Mouse (Mus musculus): Measurements from ENCODE around the gene Tnmd. TPM values are rescaled to one million over a fixed set of nuclear protein-coding genes. Genes with fewer than 3 reads are reported as not detected.

Tnmd gene
- 2.8 and 5.0 TPM in 2 replicates for polyA plus RNA-seq (2015; fragmentation: Nextera tagmentation; extraction: Ambion mirVana)

DNA sequence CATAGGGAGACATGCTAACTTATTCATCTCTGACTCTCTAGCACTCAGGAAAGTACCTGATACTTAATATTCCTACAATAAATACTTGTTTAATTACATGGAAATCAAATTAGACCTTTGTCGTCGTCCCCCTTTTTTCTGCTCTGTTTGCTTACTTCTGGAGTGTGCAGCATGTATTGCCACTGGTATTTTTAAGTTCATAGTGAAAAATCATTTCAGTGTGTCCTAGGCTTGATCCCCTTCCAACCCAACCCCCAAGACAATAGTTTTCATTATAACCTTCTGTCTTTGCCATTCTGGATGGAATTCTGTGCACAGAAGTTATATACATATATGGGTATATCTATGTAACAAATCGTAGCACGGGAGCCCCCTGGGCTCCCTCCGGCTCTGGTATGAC is at the start of gene Tnmd:
Tnmd (plus strand) TSS at position 301 of the 400 bp plus-strand sequence.
- Histone ChIP-seq H3K36me3 (no peaks in the 10 kb centered on the region), H3K4me2 (no peak within 1 kb of the TSS), H3K27ac (replicated peaks) (no peak within 1 kb of the TSS), H3K9ac (no peak within 1 kb of the TSS), H3K4me3 (no peak within 1 kb of the TSS), H3K9me3 (no peaks in the 10 kb centered on the region), H3K27me3 (no peaks in the 10 kb centered on the region; the same call in 1 of the 2 replicates), H3K4me1 (replicated peaks) (no peaks in the 10 kb centered on the region)
- no peak for ATAC-seq (ENCODE audit: low read depth)
- WGBS, result 82% methylated on average over 5 of the region's 5 CpGs

DNA sequence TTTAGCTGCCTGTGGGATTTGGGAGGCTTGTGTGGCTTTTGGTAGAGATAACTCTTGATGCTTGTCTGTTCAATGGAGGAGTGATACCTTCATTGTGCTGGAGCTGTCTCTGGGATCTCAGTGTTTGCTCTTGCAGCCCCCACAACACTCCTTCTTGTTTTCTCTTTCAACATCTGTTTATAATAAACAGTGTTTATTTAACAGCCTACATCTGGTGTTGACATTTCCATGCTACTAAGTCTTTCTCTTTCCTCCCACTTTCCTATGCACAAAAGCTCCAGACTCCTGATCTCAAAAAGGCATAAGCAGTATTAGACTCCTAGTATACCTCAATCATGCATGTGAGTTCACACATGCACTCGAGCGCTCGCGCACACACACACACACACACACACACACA is 2.9 kb downstream of the Tnmd start:
- Histone ChIP-seq H3K27me3 (no peaks in the 10 kb centered on the region; the same call in 1 of the 2 replicates), H3K27ac (replicated peaks) (no peak overlapping the region), H3K4me2 (no peak overlapping the region), H3K4me3 (no peak overlapping the region), H3K9me3 (no peaks in the 10 kb centered on the region), H3K4me1 (replicated peaks) (no peaks in the 10 kb centered on the region), H3K9ac (no peak overlapping the region), H3K36me3 (no peaks in the 10 kb centered on the region)
- no peak for ATAC-seq (ENCODE audit: low read depth)
- WGBS, result 91% methylated on average over 4 of the region's 4 CpGs

DNA sequence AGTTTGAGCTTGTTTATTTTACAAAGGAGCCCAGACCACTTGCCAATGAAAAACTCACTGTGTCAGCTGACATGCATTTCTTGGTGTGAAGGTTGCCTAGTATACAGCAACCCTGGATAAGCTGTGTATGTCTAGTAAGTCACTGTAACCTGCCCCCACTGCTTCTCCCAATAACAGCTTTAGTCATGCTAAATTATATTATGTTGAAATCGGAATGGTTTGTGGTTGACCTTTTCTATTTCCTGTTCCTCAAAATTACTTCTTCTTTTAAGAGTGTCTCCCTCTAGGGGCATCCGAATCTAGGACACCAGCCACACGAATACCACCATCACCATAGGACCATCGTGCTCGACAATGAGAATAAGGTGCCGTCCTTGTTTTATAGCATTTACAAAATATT is 19.0 kb downstream of the Tnmd start:
- no peak overlapping the region for H3K4me2 ChIP-seq
- H3K9me3 ChIP-seq, result no peaks in the 10 kb centered on the region
- ATAC-seq (ENCODE audit: low read depth), result no peak
- H3K36me3 ChIP-seq, result no peaks in the 10 kb centered on the region
- H3K9ac ChIP-seq, result no peak overlapping the region
- H3K27me3 ChIP-seq, result no peaks in the 10 kb centered on the region
- WGBS, result 90% methylated on average over 6 of the region's 6 CpGs
- H3K27ac ChIP-seq (replicated peaks), result no peak overlapping the region
- H3K4me1 ChIP-seq (replicated peaks), result no peaks in the 10 kb centered on the region
- no peak overlapping the region for H3K4me3 ChIP-seq

DNA sequence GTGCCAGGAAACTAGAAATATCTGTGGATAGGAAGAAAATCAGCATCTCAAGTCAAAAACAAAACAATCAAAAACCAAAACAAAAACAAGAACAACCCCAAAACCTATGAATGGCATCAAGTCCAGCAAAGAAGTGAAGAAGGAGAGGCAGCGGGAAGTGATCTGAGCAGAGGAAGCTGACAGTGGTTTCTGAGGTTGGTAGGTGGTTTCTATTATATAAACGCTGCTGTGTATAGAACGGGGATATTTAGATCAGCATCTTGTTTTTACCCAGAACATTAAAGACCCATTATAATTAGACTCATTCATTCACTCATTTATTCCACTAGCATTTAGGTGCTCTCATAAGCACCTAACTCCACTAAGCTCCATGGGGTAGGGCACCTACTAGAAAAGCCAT is 36.5 kb downstream of the Tnmd start:
- WGBS, result 92% methylated on average over 3 of the region's 3 CpGs
- no peaks in the 10 kb centered on the region for H3K4me1 ChIP-seq (replicated peaks)
- H3K4me3 ChIP-seq, result no peak overlapping the region
- H3K4me2 ChIP-seq, result no peak overlapping the region
- no peaks in the 10 kb centered on the region for H3K9me3 ChIP-seq
- H3K27me3 ChIP-seq, result no peaks in the 10 kb centered on the region
- H3K36me3 ChIP-seq, result peaks cover 15% of the 10 kb centered on the region; the same call in 1 of the 2 replicates
- H3K9ac ChIP-seq, result no peak overlapping the region
- H3K27ac ChIP-seq (replicated peaks), result no peak overlapping the region
- no peak for ATAC-seq (ENCODE audit: low read depth)

DNA sequence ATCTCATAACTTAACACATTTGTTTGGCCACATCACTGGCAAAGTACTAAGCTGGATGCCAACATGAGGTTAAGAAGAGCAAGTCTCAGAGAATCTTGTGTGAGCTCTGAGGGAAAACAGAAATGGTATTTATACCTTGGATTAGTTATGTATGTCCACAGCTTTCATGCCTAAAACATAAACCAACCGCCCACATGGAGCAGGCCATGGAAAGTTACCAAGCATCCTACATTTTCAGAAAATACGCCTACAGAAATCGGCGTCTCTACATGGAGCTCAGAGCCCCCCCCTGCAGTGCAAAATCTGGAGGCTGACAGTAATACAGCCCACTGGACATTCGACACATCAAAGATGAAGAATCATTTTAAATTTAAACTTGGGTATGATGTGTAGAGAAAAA is 37.3 kb downstream of the Tnmd start:
- Histone ChIP-seq H3K4me1 (replicated peaks) (no peaks in the 10 kb centered on the region), H3K27ac (replicated peaks) (no peak overlapping the region), H3K4me3 (no peak overlapping the region), H3K4me2 (no peak overlapping the region), H3K9ac (no peak overlapping the region), H3K27me3 (no peaks in the 10 kb centered on the region), H3K36me3 (peaks cover 15% of the 10 kb centered on the region; the same call in 1 of the 2 replicates), H3K9me3 (no peaks in the 10 kb centered on the region)
- ATAC-seq (ENCODE audit: low read depth), result no peak
- WGBS, result 91% methylated on average over 5 of the region's 5 CpGs

DNA sequence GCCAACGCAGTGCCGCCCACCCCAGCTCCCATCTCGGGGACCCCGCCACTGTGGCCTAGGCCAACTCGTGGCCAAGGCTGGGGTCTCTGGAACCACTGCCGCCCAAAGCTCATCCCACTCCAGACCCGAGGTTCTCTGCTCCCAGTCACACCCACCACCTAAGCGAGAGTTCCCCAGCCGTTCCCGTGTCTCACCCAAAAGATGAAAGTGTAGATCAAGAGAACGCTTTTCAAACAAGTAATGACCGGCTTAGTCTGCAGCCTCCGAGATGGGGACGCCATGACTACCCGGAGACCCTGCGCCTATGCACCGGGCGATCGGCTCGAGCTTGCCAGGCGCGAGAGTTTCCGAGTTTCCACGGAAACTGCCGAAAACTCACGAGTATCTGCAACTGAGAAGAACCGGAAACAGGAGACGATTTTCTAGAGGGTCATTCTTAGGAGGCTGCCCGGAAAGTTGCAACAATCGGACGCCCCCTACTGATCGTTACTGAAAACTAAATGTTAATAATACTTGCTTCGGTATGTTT is 47.3 kb downstream of the Tnmd start, which contains the start of gene Tspan6:
Tspan6 (minus strand) TSS at position 416 of the 529 bp plus-strand sequence.
- Histone ChIP-seq H3K36me3 (peaks cover 14% of the 10 kb centered on the region), H3K9me3 (no peaks in the 10 kb centered on the region), H3K27ac (replicated peaks) (peak within 1 kb of the TSS; percentile 76), H3K4me1 (replicated peaks) (no peaks in the 10 kb centered on the region; the same call in 1 of the 2 replicates), H3K9ac (peak within 1 kb of the TSS; percentile 82), H3K4me2 (peak within 1 kb of the TSS; percentile 57), H3K4me3 (peak within 1 kb of the TSS; percentile 56), H3K27me3 (no peaks in the 10 kb centered on the region)
- peak; percentile 98 for ATAC-seq (ENCODE audit: low read depth)
- 19% methylated on average over 33 of the region's 33 CpGs for WGBS

DNA sequence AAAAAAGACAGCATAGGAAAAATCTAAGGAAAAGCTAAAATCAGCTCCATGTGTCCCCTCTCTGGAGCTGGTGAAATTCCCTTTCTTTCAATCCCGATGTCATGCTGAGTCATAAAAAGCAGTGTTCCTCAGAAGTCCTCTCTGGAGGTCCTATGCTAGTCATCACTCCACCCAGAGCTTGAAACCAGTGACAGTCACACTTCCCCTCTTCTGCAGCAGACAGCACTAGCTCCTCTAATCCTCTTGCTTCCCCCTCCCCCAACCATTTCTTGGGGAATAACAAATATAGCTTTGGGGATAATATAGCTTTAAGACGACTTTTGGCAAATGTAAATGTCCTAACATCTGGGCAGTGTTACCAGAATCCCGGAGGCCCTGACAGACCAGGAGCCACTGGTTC is 57.5 kb downstream of the Tnmd start, which contains the start of gene Srpx2:
Srpx2 (plus strand) TSS at position 166 of the 400 bp plus-strand sequence.
- WGBS, result 45% methylated on average over 3 of the region's 3 CpGs
- Histone ChIP-seq H3K27ac (replicated peaks) (no peak within 1 kb of the TSS), H3K4me2 (no peak within 1 kb of the TSS)

DNA sequence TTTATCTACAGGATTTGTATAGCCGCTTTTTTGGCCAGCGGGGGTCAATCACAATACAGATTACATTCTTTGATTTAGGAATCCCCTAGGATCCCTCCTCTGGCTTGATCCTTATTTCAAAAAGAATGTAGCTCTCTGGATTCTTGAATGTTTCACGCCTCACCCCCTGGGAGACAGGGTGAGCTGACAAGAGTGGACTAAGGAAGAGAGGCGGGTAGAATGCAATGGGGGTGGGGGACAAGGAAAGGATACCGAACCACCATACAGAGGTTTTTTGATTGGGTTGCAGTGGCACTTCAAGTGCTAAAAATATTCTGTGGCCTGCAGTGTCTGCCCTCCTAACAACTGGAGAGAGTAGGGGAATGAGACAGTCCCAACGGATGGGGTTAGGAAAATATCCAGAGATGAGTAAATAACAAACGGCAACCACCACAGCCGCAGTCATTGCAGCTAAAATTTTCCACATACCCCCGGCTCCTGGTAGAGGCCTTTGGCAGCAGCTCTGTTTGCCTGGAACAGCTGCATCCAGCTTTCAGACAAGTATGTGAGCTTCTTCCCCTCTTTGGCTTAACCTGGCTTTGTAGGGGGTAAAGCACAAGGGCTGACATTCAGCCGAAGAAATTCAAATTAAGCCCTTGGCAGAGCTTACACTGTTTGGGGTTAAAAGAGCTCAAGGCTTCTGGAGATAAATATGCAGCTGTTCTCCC is 60.8 kb downstream of the Tnmd start:
- no peak overlapping the region for H3K9ac ChIP-seq
- H3K27me3 ChIP-seq, result peaks cover 9% of the 10 kb centered on the region
- no peak for ATAC-seq (ENCODE audit: low read depth)
- H3K9me3 ChIP-seq, result no peaks in the 10 kb centered on the region
- H3K27ac ChIP-seq (replicated peaks), result no peak overlapping the region
- 51% methylated on average over 10 of the region's 10 CpGs for WGBS
- H3K4me2 ChIP-seq, result no peak overlapping the region
- no peak overlapping the region for H3K4me3 ChIP-seq
- H3K36me3 ChIP-seq, result no peaks in the 10 kb centered on the region
- H3K4me1 ChIP-seq (replicated peaks), result no peaks in the 10 kb centered on the region

More for the DNA sequence above, 57.5 kb downstream of the Tnmd start, which contains the start of gene Srpx2:
- H3K36me3 ChIP-seq, result no peaks in the 10 kb centered on the region
- no peak within 1 kb of the TSS for H3K4me3 ChIP-seq
- ATAC-seq (ENCODE audit: low read depth), result no peak
- peaks cover 6% of the 10 kb centered on the region; the same call in 1 of the 2 replicates for H3K27me3 ChIP-seq
- H3K9me3 ChIP-seq, result no peaks in the 10 kb centered on the region
- H3K9ac ChIP-seq, result no peak within 1 kb of the TSS
- H3K4me1 ChIP-seq (replicated peaks), result no peaks in the 10 kb centered on the region

DNA sequence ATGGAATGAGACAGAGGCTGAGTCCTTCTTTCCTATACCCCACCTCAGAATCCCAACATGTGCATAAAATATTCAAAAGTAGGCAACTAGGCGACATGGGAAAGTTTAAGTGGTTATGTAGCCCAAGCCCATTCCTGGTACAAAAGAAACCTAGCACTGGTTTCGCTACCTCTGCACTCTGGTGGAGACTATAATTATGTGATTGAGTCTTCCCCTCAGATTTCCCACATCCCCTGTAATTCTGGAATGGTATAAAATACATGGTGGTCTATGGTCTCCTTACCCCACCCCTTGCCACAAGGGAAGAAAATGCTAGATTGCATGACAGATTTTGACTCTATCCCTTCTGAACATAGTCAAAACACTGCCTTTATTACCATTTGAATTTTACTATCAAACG is 62.2 kb downstream of the Tnmd start:
- Histone ChIP-seq H3K4me3 (no peak overlapping the region), H3K9ac (no peak overlapping the region), H3K27me3 (peaks cover 9% of the 10 kb centered on the region), H3K36me3 (no peaks in the 10 kb centered on the region), H3K4me2 (no peak overlapping the region), H3K9me3 (no peaks in the 10 kb centered on the region), H3K4me1 (replicated peaks) (no peaks in the 10 kb centered on the region), H3K27ac (replicated peaks) (no peak overlapping the region)
- no peak for ATAC-seq (ENCODE audit: low read depth)
- 83% methylated on average over 3 of the region's 3 CpGs for WGBS

DNA sequence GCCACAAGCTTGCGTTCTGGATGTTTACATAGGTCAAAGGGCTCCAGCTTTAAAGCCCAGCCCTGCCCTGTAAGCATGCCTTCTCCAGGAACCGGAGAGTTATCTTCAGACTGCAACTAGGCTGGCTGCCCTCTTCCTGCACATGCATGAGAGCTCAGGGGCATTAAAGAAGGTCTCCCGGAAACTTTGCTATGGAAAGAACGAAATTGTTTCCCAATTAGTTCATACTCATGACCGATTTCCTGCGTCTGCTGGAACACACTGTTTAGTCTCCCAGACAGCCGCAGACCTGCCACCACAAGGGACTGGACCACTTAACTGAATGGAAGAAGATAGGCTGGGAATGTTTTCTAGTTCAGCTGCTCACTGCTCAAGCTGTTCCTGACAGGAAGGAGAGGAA is 63.4 kb downstream of the Tnmd start:
- ATAC-seq (ENCODE audit: low read depth), result no peak

More for the DNA sequence above, 63.4 kb downstream of the Tnmd start:
- no peak overlapping the region for H3K9ac ChIP-seq
- WGBS, result 67% methylated on average over 7 of the region's 7 CpGs
- no peaks in the 10 kb centered on the region for H3K9me3 ChIP-seq
- H3K4me2 ChIP-seq, result no peak overlapping the region
- H3K36me3 ChIP-seq, result no peaks in the 10 kb centered on the region
- H3K27me3 ChIP-seq, result peaks cover 9% of the 10 kb centered on the region
- no peaks in the 10 kb centered on the region for H3K4me1 ChIP-seq (replicated peaks)
- no peak overlapping the region for H3K4me3 ChIP-seq
- H3K27ac ChIP-seq (replicated peaks), result no peak overlapping the region

All from neural tube, embryonic 13.5 days (tissue).